Mouse (Mus musculus): ENCODE measurements around the gene Ppp1r12a.

GRCm38 (mm10) chr10:108298841-108299545 lies 137.0 kb downstream of the Ppp1r12a start:
- TF ChIP-seq CTCF (conservative IDR thresholded peaks at IDR 0.05; ENCODE audit: insufficient read depth, insufficient read length, low read depth, low read length), result no peak
- no peak for TF ChIP-seq POLR2A (IDR thresholded peaks at IDR 0.05; ENCODE audit: low read depth, low read length)

All from kidney, adult 2 months (tissue).